Mouse (Mus musculus) cerebellum, adult 11 months (tissue): ENCODE results near the gene Nuak1.
"Not testable (repeated sequence)": the region's sequence is repeated elsewhere in the genome, so short reads cannot be mapped to it uniquely, and the experiment has no call there.

ENCODE experiments used
- DNase-seq: peaks from one replicate; pipeline ENCODE4 v3.0.0; 2022

The Nuak1 gene

GRCm38 (mm10) chr10:84440541-84441433 is at the start of gene Nuak1:
Gene Nuak1, minus strand, starts transcription at chr10:84440597.
- DNase-seq, result peak; percentile 84

GRCm38 (mm10) chr10:84490115-84490514 is 49.7 kb upstream of the Nuak1 start:
- no peak for DNase-seq

GRCm38 (mm10) chr10:84488315-84488714 is 47.9 kb upstream of the Nuak1 start:
- DNase-seq, result no peak

GRCm38 (mm10) chr10:84484661-84485060 is 44.3 kb upstream of the Nuak1 start:
- no peak for DNase-seq

- no peak for DNase-seq
Observed at GRCm38 (mm10) chr10:84483553-84483952, 43.2 kb upstream of the Nuak1 start.

GRCm38 (mm10) chr10:84483069-84483468 is 42.7 kb upstream of the Nuak1 start:
- DNase-seq, result no peak

GRCm38 (mm10) chr10:84482418-84482817 is 42.0 kb upstream of the Nuak1 start:
- DNase-seq, result not testable (repeated sequence)

GRCm38 (mm10) chr10:84481327-84481671 is 40.9 kb upstream of the Nuak1 start:
- no peak for DNase-seq

- DNase-seq, result no peak
Observed at GRCm38 (mm10) chr10:84480667-84481326, 40.4 kb upstream of the Nuak1 start.

GRCm38 (mm10) chr10:84480146-84480545 is 39.7 kb upstream of the Nuak1 start:
- no peak for DNase-seq

- DNase-seq, result no peak
Observed at GRCm38 (mm10) chr10:84477613-84478076, 37.2 kb upstream of the Nuak1 start.

- DNase-seq, result no peak
Observed at GRCm38 (mm10) chr10:84477045-84477612, 36.7 kb upstream of the Nuak1 start.

- DNase-seq, result peak; percentile 41
Observed at GRCm38 (mm10) chr10:84467555-84468164, 27.3 kb upstream of the Nuak1 start.

- DNase-seq, result no peak
Observed at GRCm38 (mm10) chr10:84465511-84465910, 25.1 kb upstream of the Nuak1 start.

- DNase-seq, result no peak
Observed at GRCm38 (mm10) chr10:84460420-84461101, 20.2 kb upstream of the Nuak1 start.

GRCm38 (mm10) chr10:84458094-84458493 is 17.7 kb upstream of the Nuak1 start:
- no peak for DNase-seq

GRCm38 (mm10) chr10:84457539-84457938 is 17.1 kb upstream of the Nuak1 start:
- no peak for DNase-seq

- DNase-seq, result no peak
Observed at GRCm38 (mm10) chr10:84456632-84457320, 16.4 kb upstream of the Nuak1 start.

GRCm38 (mm10) chr10:84451883-84452282 is 11.5 kb upstream of the Nuak1 start:
- DNase-seq, result no peak

GRCm38 (mm10) chr10:84450654-84451053 is 10.3 kb upstream of the Nuak1 start:
- DNase-seq, result peak; percentile 81

GRCm38 (mm10) chr10:84449733-84450132 is 9.3 kb upstream of the Nuak1 start:
- no peak for DNase-seq

GRCm38 (mm10) chr10:84447411-84447821 is 7.0 kb upstream of the Nuak1 start:
- DNase-seq, result no peak
